Mouse (Mus musculus) cortical plate, adult 2 months (tissue): ENCODE data around the gene Uba3.

Experiments
- CTCF ChIP-seq: fragments of 200-500 bp; IDR thresholded peaks from 2 replicates; pipeline ENCODE4 v1.5.1; 2011; ENCODE audit warnings: mild to moderate bottlenecking, control low read depth, low read length; ENCODE audit not compliant: insufficient read depth; ENCODE audit errors: extremely low read depth
- POLR2A ChIP-seq: fragments of 200-500 bp; IDR thresholded peaks from 2 replicates; pipeline ENCODE4 v1.6.1; 2011; ENCODE audit warnings: mild to moderate bottlenecking, low read length, control low read depth; ENCODE audit not compliant: insufficient read depth; ENCODE audit errors: extremely low read depth

DNA sequence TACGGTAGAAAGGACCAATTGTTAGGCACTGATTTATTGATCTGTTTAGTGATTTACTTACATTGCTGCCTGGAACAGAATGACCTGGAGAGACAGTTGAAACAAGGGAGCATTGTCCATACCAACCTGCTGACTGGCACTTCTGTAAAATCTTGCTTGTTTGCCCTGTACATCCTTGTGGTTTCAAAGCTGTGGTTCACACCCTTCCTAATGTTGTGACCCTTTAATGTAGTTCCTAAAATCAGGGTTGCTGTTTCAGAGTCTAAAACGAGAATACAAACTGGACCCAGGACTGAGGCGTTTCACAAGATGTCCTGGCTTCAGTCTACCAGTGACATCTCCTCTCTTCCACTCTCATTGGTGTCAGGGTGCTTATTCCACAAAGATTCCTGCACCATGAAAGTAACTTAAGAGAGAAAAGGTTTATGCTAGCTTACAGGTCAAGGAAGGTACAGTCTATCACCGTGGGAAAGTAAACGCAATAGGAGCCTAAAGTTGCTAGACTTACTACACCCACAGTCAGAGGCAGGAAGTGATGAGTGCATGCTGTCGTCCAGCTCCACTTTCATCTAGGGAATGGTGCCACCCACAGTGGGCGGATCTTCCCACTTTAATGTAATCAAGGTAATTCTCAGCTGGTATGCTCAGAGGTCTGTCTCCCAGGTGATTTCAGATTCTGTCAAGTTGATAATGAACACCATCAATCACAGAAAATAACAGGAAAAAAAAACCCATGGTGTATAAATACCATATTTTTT is 29.6 kb upstream of the Uba3 start:
- no peak for TF ChIP-seq POLR2A
- no peak for TF ChIP-seq CTCF
